Mouse (Mus musculus): Measurements from ENCODE around the gene Ddx60.

GRCm38 (mm10) chr8:61921454-61922054, 6.3 kb upstream of the Ddx60 start:
- no peak for TF ChIP-seq POLR2A (IDR thresholded peaks at IDR 0.05; ENCODE audit: borderline replicate concordance, extremely low read depth, low read depth, low read length)
- no peak for TF ChIP-seq CTCF (IDR thresholded peaks at IDR 0.05; ENCODE audit: insufficient read depth, low read length)
